Mouse (Mus musculus) regulatory T cell (primary cell): ENCODE data around the gene Auts2.

Experiments
- in situ Hi-C: fragments of 300-600 bp; cut with MboI, MseI; formaldehyde crosslinking; loops from one replicate; pipeline ENCODE4 v1.15.1; 2025; ENCODE audit warnings: high pct_unique_total_duplicates

Gene Auts2

DNA sequence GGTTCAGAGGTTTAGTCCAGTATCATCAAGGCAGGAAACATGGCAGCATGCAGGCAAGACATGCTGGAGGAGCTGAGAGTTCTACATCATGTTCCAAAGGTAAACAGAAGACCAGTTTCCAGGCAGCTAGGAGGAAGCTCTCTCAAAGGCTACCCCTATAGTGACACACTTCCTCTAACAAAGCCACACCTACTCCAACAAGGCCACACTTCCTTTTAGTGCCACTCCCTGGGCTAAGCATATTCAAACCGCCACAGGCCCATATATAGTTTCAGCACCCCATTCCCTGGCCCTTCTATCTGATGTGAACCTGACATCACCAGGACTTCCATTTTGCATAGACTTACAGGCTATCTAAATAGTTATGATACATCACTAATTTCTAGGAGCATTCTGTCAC lies 863.6 kb downstream of the Auts2 start:
- in situ Hi-C loops: no loop called here

DNA sequence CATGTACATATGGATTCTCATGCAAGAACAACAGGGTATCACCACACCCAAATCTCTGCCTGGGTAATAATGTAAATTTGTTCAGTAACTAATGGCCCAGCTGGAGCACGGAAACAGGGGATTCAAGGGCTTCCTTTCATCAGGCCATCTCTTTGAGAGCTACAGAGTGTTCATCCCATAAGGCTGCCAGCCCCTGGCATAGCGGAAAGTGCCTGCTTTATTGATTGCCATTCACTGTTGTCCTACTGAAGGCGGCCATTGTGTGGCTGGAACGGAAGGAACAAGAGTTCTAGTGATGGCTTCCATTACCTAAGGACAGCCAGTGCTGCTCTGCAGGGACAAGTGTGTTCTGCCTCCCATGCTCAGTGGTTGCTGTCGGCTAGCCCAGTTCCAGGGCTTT lies 865.6 kb downstream of the Auts2 start:
- in situ Hi-C loops: no loop called here

DNA sequence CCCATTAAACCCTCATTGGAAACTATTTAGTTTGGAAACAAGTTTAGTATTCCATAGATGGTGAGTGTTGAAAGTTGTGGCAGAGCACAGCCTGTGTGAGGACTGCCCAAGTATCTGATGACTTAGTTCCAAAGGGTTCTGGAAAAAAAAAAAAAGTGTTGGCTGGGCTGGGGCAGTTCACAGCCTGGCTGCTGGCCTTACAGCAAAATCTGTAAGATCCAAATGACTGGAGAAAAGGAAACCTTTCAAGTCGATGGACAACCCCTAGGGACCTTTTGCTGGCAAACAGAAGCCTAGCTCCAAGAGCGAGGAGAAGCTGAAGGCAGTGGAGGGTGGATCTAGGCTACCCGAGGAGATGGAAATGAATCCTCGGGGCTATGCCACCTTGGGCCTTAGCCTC lies 869.4 kb downstream of the Auts2 start:
- in situ Hi-C loops: no loop called here

DNA sequence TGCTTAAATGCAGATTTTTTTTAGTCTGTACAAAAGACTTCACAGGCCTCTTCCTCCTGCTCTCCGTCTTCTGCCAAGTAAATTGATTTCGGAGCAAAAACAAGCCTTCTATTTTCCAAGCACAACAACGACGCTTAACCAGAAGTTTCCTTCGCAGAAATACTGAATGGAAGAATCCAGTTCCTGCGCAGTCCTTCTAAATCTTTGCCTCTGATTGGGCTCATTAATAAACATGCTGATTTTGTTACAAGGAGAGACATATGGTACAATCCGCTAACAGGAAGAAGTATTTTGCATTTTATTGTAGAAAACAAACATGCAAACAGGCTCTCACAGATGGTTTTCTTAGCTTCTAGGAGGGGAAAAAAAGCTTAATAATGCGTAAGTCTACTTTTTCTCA lies 878.1 kb downstream of the Auts2 start:
- in situ Hi-C loops: no loop called here

DNA sequence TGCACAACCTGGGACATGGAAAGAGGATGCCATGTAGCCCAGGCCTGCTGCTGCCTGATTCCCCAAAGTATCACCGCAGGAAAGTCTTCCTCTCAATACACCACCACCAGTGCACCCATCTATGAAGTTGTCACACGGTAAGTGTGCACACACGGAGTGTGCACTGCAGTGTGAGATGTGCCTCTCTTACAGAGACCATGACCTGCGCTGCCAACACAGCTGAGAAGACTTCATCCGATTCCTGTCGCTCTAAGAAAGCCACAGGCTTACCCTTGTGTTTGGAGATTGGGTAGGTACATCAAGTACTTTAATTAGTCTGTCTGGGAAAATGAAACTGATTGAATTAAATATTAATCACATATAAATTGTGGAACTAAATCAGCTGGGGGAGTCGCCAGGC lies 878.5 kb downstream of the Auts2 start:
- in situ Hi-C loops: no loop called here

DNA sequence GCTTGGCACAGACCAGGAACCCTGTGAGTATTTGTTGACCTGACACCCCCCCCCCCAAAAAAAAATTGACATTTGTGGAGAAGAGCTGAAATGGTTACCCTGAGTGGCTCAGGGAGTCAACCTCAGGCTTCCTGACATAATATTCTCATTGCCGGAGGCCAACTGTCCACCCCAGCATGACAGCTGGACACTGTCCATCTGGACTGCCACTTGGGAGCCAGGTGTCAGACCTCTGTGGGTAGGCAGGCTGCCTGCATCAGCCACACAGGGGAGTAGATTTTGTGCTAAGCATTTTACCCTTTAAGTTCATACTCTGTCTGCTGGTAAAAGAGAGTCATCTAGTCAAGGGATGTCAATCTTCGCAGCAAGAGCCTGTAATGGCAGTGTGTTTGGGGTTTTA lies 880.5 kb downstream of the Auts2 start:
- in situ Hi-C loops: no loop called here

DNA sequence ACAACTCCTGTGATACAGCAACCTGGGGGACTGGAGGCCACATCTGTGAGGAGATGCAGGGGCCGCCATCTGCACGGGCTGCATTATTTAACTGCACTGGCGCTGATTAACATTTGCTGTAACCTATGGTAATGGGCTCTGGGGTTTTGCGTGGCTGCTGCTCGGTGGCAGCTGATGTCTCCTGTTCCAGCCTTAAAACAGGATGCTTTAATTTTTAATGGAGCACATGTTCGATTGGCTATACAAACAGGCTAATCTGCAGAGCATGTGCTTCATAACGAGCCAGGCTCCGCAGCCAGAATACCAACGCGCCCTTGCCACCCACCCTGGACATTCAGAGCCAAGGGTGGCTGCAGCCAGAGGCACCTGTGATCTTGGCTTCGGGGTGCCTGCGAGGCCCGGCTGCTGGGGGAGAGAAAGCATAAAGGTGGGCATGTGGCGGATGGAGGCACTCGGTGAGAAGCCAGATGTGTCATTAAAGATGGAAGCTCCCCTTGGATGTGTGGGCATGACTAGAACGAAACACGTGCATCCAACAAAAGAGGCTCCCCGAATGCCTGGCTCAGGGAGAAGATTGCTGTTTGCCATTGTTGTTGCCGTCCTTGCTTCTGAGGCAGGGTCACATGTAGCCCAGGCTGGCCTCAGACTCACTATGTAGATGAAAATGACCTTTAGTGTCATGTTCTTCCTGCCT lies 884.2 kb downstream of the Auts2 start:
- in situ Hi-C loops: no loop called here

DNA sequence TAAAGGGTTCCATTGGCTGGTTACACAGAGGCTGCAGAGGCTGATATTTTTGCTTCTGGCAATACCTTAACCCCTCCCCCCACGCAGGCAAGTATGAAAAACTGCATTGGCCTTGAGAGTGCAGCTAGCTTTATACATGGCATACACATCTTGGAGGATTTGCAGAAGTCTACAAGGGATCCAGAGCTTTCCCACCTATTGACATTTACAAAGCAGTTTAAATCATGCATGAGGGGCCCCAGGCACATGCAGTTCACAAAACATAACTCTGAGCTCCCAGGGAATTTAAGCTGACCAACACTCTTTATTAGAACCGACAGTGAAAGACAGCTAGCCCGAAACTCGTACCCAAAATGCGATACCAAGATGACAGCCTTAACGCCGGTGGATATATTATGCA lies 888.9 kb downstream of the Auts2 start:
- in situ Hi-C loops: no loop called here

DNA sequence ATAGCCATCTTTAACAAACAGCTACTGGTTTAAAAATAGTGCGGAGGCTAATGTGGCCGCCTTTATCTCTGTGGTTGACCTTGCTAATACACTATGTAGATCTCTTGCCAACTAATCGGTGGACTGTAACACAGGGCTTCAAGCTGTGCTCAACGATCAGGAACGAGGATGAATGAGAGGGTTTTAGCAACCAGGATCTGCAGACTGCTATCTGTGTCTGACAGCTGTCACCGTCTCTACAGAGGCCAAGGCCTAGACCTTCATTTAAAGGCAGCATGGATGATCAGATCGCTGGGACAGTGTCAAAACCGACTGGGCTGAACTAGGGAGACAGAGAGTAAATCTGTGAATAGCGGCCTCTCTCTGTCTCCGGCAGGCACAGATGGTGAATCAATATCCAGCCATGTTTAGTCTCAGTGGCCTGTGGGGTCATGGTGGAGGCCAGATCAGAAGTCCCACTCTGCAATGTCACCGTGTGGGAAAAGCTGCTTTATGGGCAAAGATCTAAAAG lies 892.7 kb downstream of the Auts2 start:
- in situ Hi-C loops: no loop called here

DNA sequence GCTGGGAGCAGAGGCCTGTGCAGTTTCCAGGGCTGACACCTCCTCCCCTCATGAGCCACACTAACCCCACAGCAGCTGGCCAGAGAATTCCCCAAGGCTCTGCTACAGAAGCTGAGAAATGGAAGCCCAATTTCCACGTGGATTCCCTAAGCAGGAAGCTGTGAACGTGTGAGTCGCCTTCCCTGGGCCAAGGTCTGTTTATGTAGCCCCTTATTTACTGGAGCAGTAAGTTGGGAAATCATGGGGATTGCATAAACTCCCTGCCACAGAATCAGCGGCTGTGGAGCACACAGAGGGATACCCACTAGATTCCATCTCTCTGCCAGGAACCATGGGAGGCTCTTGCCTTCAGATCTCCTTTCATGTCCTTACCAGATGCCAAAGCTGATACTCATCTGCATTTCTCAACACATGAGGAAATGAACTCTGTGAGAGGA lies 895.4 kb downstream of the Auts2 start:
- in situ Hi-C loops: no loop called here

DNA sequence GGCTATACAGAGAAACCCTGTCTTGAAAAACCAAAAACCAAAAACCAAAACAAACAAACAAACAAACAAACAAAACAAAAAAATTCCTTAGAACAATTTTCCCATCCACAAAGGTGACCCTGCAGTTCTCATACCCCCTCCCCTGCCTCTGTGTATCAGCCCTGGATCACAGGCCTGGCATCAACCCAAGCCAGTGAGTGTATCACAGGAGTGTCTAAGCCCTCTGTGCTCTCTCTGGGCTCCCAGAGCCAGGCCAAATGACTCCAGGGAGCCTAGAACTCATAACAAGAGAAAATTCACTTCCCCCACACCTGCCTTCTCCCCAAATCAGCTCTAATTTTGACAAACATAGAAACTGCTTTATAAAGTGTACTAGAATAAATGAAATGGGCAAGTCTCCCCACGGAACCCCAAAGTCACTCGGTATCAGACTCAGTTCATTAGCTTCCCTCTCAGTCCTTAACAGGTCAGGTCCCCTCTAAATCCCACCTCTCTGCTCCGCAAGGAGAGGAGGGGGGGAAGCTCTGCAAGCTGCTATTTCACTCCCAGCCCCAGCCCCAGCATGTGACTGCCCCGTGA lies 896.0 kb downstream of the Auts2 start:
- in situ Hi-C loops: no loop called here

DNA sequence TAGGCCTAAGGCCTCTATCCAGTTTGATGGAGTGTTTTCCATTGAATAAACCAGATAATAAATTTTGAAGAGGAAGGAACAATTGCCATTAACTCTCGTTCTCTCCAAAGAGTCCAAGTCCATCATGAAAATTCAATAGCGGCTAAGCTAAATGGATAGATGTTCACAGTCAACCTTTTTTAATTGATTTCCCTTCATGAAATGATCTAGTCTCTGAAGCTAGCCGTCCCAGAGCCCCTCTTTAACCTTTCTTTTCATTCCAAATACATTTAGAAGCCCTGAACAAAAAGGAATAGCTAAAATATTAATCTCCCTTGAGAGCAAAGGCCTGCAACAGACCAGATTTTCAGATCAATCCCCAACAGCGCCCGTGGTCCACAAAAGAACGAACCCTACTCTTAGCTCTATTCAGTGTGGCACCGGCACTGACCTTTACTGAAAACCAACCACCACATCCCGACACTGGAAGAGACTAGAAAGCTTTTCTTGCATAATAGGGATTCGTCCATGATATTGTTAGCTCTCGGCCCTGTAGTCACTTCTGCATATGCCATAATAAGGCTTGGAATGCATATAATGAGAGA lies 896.9 kb downstream of the Auts2 start:
- in situ Hi-C loops: no loop called here

DNA sequence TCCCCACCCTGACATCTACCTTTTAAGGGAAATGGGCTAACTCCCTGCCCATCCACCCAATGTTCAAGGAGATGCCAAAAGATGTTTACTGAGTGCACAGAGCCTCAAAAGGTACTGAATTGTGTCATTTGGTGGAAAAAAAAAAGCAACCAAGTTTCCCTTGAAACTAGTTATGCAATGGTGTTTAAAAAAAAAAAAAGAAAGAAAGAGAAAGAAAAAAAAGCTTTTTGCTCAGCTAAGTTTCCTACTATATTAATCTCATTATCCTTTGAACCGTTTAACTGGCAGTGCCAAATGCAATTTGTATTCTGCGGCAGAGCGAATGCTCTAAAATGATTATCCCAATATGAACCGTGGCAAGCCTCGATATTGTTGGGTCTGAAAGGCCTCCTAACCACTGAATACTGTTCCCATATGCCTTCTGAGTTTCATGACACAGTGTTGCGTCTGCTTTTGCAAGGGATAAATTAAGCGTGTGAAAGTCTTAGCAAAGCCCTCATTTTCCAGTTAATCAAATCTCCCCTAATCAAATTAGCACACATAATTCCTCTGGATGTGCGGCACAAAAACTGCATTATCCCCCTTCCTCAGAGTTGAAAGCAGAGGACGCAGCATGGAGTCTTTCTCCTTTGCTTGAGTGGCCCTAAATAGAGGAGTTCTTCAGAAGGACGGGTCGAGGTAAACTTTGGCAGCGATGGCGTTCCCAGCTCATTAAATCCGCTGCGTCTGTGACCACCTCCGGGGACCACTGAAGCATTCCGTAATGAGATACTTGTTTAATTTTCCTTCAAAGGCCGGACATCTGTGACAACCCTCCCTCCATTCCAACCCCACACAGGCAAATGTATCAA lies 897.6 kb downstream of the Auts2 start:
- in situ Hi-C loops: no loop called here

DNA sequence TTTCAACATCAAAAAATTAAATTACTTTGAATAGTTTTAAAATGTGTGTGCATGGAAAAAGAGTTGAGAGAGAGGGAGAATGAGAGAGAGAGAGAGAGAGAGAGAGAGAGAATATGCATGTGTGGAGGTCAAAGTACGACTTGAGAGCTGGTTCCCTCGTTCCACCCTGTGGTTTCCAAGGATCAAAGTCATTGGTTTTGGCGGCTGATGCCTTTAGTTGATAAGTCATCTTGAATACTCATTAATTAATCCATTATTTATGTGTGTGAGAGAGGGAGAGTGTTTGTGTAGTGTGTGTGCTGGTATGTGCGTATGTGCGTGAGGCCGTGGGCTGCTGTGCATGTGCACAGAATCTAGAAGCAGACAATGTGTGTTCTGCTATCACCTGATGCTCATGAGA lies 898.8 kb downstream of the Auts2 start:
- in situ Hi-C loops: no loop called here

DNA sequence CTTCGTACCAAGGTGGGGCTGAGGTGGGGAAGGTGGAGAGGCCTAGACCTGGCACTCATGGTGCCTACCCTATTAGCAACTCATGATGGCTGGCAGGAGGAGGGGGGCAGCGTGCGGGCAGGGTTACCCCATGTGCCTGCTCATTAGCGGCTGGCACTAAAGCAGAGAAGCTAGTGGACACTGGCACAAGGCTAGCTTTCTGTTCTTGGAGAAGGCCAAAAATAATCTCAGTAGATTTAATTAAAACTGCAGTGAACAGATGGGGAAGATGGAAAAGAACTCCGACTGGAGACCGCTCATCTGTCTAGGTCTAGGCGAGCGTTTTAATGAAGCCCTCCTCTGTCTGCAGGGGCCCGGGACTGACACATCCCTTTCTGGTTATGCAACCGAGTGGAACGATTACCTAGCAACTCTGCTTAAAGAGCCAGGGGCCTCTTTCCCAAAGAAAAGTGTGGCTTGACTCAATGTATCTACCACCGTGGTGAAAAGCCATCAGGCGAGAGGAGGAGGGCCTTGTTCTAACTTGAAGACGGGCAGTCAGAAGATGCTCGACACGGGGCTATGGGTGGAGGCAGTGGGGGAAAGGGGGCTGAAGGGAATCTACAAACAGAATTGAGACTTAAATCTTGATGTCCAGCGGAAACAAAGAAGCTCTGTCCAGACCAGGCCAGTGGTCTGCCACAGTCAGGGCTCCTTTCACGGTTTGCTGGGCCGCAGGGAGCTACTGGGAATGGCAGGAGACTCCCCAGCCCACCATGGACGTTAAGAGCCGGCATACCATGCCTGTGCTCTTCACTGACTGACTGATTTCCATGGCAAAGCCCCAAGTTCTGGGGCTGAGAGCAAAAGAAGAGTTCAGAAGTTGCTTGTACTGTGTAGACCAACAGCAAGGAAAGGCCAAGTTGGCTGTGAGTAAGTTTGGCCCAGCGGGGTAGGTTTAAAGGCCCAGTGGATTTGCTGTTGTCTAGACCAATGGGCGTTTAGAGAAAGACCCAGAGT lies 899.7 kb downstream of the Auts2 start:
- in situ Hi-C loops: no loop called here

DNA sequence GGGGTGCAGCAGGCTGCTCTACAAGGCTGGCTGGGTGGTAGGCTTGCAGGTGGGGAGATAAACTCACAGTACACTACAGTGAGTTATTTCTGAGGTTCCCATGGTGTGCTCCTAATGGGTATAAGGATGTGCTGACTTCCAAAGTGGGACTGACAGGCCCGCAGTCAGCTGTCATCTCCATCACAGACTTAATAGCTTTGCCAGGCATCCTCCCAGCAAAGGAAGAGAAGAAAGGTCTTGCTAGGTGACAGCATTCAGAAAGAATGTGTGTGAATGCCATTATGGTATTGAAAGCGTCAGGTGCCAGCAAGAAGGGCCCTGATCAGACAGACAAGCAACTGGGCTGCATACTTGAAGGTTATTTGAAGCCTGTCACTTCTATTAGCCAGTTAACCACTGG lies 900.4 kb downstream of the Auts2 start:
- in situ Hi-C loops: no loop called here

DNA sequence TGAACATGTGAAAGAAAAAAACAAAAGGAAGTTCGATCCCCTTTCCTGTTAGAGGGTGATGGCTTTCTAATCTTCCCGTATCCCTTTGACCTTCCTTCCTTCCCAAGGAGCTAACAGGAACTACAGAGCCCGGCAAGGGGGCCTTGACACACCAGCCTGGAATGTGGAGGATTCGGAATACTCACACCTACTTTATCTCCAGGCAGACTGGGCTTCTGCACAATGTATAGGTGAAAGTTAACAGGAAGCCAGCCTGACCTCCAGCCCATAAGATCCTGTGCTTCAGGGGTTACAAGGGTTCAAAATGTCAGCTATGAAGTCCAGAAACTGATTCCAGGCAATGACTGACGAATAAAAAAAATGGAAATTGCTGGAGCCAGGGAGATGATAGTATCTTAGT lies 906.7 kb downstream of the Auts2 start:
- in situ Hi-C loops: loop anchor here (10.0 kb wide), 1 partner anchor 668 kb away; no protein-coding TSS in a partner anchor

DNA sequence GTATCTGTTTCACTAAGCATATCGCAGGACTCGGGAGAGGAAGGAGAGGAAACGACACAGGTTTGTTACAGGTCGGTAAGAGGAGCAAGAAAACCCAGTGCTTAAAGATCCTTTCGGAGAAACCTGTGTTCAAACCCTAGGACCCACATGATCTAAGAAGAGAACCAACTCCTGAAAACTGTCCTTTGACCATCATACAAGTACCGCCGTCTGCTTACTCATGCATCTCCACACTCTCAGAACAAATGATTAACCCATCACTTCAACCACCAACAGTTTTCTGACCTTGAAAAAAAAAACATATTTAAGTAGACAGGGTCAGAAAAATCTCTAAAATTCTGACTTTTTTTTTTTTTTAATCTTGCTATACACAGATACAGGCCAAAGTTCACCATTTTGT lies 908.4 kb downstream of the Auts2 start:
- in situ Hi-C loops: loop anchor here (10.0 kb wide), 1 partner anchor 670 kb away; no protein-coding TSS in a partner anchor

DNA sequence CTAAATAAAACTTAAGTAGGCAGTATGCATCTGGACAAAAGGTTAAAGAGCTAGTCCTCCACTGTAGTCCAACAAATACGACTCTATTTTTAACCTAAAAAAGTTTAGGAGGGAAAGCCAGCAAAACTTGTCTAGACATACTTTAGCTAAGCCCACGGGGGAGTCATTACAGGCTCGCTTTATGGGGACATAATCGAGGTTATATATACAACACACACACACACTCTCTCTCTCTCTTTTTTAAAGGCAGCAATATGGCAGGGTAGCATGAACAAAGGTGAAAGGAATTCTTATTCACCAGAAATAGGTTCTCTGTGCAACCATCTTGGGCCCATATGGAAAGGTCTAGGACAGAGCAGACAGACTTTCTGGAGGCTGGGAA lies 911.2 kb downstream of the Auts2 start:
- in situ Hi-C loops: loop anchor here (10.0 kb wide), 1 partner anchor 673 kb away; no protein-coding TSS in a partner anchor
